Mouse (Mus musculus): Measurements from ENCODE around the gene Uhrf1. TPM values are rescaled to one million over a fixed set of nuclear protein-coding genes. Genes with fewer than 3 reads are reported as not detected.

Gene Uhrf1
- polyA plus RNA-seq, 1 experiment = 30.4 TPM

DNA sequence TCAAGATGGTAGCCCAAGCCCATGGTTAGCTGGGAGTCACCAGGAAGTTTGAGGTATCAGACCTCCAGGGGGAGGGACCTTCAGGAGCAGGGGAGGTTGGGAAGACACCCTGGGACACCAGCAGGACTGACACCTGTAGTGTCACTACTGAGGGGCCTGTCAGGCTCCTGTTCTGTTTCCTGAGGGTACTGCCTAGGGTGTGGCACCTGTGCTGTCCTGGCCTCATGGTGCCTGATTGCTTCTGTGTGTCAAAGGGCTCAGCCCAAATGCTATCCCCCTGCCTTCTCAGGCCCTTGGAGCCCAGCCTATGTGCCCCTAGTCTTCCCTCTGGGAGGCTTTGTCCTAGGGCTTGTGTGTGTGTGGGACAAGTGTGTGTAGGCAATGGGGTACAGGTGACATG lies 45.5 kb downstream of the Uhrf1 start:
- H3K36me3 ChIP-seq (ENCODE audit: control insufficient read depth) = peaks cover 48% of the 10 kb centered on the region
- H3K27me3 ChIP-seq (ENCODE audit: control insufficient read depth) = no peaks in the 10 kb centered on the region
- H3K4me1 ChIP-seq (ENCODE audit: control insufficient read depth) = peaks cover 66% of the 10 kb centered on the region
- no peaks in the 10 kb centered on the region for H3K9me3 ChIP-seq (ENCODE audit: control insufficient read depth, low read length)
- TF ChIP-seq TAL1 (IDR thresholded peaks at IDR 0.05; ENCODE audit: low read length) = no peak
- no peak for TF ChIP-seq GATA1 (IDR thresholded peaks at IDR 0.05; ENCODE audit: low read length)
- H3K4me3 ChIP-seq (replicated peaks) = no peak overlapping the region

DNA sequence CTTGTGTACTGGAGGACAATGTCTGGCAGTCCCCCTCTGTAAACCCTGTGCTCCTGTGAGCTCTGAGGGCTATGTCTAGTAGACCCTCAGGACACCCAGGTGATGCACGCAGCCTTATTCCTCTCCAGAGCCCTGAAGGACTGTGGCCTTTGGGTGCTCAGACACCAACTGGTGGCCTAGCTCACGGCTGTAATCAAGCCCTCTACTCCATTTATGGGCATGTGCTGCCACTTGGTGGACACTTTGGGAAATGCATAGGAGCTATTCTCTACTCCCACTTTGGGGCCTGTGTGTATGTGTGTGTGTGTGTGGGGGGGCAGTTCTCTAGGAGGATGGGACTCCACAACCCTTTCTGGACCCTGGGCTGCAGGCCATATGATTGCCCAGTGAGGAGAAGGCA lies 47.6 kb downstream of the Uhrf1 start:
- Histone ChIP-seq H3K27me3 (ENCODE audit: control insufficient read depth) (no peaks in the 10 kb centered on the region), H3K4me1 (ENCODE audit: control insufficient read depth) (peaks cover 46% of the 10 kb centered on the region), H3K9me3 (ENCODE audit: control insufficient read depth, low read length) (no peaks in the 10 kb centered on the region), H3K36me3 (ENCODE audit: control insufficient read depth) (peaks cover 58% of the 10 kb centered on the region), H3K4me3 (replicated peaks) (no peak overlapping the region)
- no peak for TF ChIP-seq GATA1 (IDR thresholded peaks at IDR 0.05; ENCODE audit: low read length)
- TF ChIP-seq TAL1 (IDR thresholded peaks at IDR 0.05; ENCODE audit: low read length) = no peak

DNA sequence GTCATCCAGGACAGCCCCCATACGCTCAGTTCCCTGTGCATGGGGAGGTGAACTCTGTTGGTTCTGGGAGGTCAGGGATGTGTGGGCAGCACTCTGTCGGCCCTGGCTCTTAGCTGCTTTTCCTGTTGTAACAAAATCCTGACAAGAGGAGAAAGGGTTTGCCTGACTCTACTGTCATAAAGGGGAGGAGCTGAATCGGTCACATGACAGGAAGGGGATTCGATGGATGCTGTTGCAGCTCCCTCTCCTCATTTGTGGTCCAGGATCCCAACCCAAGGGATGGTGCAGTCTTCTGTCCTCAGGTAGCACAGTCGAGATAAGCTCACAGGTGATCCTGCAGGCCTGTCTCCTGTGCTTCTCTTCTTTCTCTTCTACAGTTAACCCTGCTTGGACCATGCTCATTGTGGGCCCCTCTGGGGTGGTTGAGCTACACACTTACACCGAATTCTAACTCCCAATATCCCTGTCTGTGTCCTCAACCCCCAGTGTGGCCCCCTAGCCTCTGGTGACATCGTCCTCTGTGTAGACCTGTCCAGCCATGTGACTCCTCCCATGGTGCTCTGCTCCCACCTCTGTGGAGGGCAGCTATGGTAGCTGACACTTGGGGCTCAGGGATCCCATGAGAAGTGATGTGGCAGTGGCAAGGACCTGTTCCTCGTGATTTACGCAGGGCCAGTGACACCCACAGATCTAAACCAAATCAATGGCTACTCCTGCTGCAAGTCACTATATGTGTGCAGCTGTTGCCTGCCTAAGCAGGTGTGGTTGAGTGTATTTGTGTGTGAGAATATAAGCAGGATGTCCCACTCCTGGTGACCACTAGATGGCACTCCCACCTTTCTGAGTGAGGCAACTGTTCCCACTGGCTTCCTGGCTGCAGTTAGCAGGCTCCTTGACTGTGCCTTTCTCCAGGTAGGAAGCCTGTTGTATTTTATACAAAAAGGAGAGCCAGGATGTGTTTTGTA lies 54.1 kb downstream of the Uhrf1 start:
- Histone ChIP-seq H3K4me1 (ENCODE audit: control insufficient read depth) (peaks cover 2% of the 10 kb centered on the region; the same call in 1 of the 2 replicates), H3K9me3 (ENCODE audit: control insufficient read depth, low read length) (no peaks in the 10 kb centered on the region), H3K4me3 (replicated peaks) (no peak overlapping the region), H3K27me3 (ENCODE audit: control insufficient read depth) (no peaks in the 10 kb centered on the region), H3K36me3 (ENCODE audit: control insufficient read depth) (peaks cover 72% of the 10 kb centered on the region)
- TF ChIP-seq TAL1 (IDR thresholded peaks at IDR 0.05; ENCODE audit: low read length) (no peak), GATA1 (IDR thresholded peaks at IDR 0.05; ENCODE audit: low read length) (no peak)

DNA sequence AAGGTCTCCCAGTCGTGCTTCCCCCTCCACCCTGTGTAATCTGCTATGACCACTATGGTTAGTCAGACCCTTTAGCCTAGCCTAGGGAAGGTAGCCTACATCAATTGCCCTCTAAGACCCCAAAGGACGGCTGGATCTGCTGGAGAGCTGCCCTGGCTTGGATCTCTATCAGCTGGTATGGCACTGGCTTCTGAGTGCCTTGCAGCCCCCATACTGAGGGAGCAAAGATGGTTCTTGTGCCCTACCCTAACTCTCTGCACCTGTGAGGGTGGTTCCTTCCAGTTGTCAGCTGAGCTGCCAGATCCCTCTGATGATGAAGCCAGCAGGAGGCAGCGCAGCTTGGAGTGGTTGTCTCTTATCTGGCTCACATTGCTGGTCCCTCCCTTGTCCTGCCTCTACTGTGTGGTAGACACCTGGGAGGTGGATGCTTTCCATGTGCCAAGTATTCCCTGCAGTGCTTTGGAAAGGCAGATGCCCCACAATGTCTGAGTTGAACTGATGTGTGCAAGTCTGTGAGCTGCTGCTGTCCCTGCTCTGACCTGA lies 56.1 kb downstream of the Uhrf1 start:
- no peak overlapping the region for H3K4me3 ChIP-seq (replicated peaks)
- H3K4me1 ChIP-seq (ENCODE audit: control insufficient read depth) = peaks cover 2% of the 10 kb centered on the region; the same call in 1 of the 2 replicates
- no peak for TF ChIP-seq TAL1 (IDR thresholded peaks at IDR 0.05; ENCODE audit: low read length)
- no peak for TF ChIP-seq GATA1 (IDR thresholded peaks at IDR 0.05; ENCODE audit: low read length)
- H3K9me3 ChIP-seq (ENCODE audit: control insufficient read depth, low read length) = no peaks in the 10 kb centered on the region
- no peaks in the 10 kb centered on the region for H3K27me3 ChIP-seq (ENCODE audit: control insufficient read depth)
- H3K36me3 ChIP-seq (ENCODE audit: control insufficient read depth) = peaks cover 62% of the 10 kb centered on the region

DNA sequence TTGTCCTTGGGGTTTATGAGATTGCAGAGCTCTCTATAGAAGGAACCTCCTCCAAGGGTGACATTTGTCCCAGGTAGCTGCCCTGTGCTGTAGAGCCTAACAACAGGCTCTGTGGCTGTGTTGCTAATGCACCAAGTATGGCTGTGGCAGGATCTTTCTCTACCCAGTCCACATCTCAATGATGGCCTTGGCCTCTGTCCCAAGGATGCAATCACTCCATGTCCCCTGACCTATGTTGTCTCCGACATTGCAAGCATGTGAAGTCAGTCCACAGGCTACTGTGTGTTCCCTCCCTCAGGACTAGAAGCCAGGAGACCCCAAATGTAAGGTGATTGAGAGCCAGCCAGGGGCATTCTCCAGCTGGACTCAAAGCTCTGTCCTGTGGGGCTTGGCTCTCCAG lies 56.7 kb downstream of the Uhrf1 start:
- H3K9me3 ChIP-seq (ENCODE audit: control insufficient read depth, low read length) = no peaks in the 10 kb centered on the region
- peaks cover 57% of the 10 kb centered on the region for H3K36me3 ChIP-seq (ENCODE audit: control insufficient read depth)
- TF ChIP-seq GATA1 (IDR thresholded peaks at IDR 0.05; ENCODE audit: low read length) (no peak), TAL1 (IDR thresholded peaks at IDR 0.05; ENCODE audit: low read length) (no peak)
- H3K27me3 ChIP-seq (ENCODE audit: control insufficient read depth) = no peaks in the 10 kb centered on the region
- H3K4me3 ChIP-seq (replicated peaks) = no peak overlapping the region
- peaks cover 2% of the 10 kb centered on the region; the same call in 1 of the 2 replicates for H3K4me1 ChIP-seq (ENCODE audit: control insufficient read depth)

DNA sequence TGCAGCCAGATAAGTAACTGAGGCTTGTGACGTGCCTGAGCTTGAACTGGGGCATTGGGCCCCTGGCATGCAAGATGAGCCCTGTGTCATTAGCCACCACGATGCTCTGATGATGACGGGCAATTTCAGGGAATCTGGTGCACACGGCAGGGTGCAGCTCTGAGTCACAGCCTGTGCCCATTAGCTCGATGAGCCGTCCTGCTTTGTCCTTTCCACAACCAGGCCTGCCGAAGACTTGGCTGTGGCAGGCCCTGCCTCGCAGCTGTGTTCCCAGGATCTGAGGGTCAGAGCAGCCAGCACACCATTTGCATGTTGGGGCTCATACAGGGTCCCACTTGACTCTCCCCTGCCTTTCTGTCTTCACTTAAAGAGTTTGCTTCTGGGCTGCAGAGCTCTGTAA lies 57.3 kb downstream of the Uhrf1 start:
- no peaks in the 10 kb centered on the region for H3K27me3 ChIP-seq (ENCODE audit: control insufficient read depth)
- H3K4me3 ChIP-seq (replicated peaks) = no peak overlapping the region
- peaks cover 54% of the 10 kb centered on the region for H3K36me3 ChIP-seq (ENCODE audit: control insufficient read depth)
- H3K9me3 ChIP-seq (ENCODE audit: control insufficient read depth, low read length) = no peaks in the 10 kb centered on the region
- peaks cover 2% of the 10 kb centered on the region; the same call in 1 of the 2 replicates for H3K4me1 ChIP-seq (ENCODE audit: control insufficient read depth)
- no peak for TF ChIP-seq GATA1 (IDR thresholded peaks at IDR 0.05; ENCODE audit: low read length)
- TF ChIP-seq TAL1 (IDR thresholded peaks at IDR 0.05; ENCODE audit: low read length) = no peak

DNA sequence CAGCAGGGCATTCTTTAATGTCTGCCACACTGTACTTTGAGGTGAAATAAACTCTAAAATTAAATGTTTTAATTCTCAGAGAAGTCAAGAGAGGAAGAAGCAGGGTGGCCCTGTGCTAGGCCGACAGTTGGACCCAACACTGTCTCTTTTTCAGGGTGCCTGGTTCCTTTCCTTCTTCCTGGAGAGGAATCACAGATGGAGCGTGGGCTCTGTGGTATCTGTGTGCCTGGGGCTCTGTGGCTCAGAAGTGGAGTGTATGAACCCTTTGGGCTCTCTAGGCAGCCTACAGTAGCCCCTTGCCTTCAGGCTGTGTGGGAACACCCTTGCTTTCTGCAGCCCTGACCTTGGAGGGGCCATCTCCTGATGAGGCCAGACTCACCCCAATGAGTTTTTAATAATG lies 58.4 kb downstream of the Uhrf1 start:
- no peak overlapping the region for H3K4me3 ChIP-seq (replicated peaks)
- peaks cover 2% of the 10 kb centered on the region; the same call in 1 of the 2 replicates for H3K4me1 ChIP-seq (ENCODE audit: control insufficient read depth)
- no peaks in the 10 kb centered on the region for H3K27me3 ChIP-seq (ENCODE audit: control insufficient read depth)
- no peak for TF ChIP-seq TAL1 (IDR thresholded peaks at IDR 0.05; ENCODE audit: low read length)
- no peak for TF ChIP-seq GATA1 (IDR thresholded peaks at IDR 0.05; ENCODE audit: low read length)
- no peaks in the 10 kb centered on the region for H3K9me3 ChIP-seq (ENCODE audit: control insufficient read depth, low read length)
- H3K36me3 ChIP-seq (ENCODE audit: control insufficient read depth) = peaks cover 43% of the 10 kb centered on the region

DNA sequence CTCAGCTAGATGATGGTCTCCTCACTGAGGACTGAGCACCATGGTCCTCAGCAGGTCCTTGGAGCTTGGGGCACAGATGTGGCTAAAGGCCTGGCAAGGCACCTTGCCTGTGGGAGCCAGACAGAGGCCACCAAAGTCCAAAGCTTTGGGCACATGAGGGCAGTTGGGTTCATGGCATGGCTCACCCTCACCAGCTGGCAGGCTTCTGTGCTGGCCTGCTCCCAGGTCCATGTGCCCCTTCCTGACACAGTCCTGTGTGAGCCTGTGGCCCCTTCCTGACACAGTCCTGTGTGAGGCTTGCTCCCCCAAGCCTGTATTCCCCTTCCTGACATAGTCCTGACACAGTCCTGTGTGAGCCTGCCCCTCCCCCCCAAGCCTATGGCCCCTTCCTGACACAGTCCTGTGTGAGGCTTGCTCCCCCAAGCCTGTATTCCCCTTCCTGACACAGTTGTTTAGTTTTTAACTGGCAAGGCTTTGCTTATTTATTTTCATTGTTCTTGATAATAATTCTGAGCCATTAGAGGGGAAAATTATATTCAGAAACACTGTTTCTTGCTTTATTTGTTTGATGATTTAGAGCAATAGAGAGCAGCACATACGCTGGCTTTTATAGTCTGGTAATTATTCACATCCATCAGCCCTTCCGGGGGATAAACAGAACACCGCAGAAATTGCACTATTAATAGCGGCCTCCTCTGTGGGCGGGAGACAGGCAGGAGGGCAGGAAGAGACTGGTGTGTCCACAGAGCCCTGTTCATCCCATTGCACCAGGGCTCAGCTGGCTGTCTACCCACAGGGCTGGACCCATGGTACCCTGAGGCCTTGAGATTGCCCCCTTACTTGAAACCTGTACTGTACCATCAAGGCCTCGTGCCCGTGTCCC lies 62.9 kb downstream of the Uhrf1 start:
- Histone ChIP-seq H3K9me3 (ENCODE audit: control insufficient read depth, low read length) (no peaks in the 10 kb centered on the region), H3K27me3 (ENCODE audit: control insufficient read depth) (no peaks in the 10 kb centered on the region), H3K4me3 (replicated peaks) (no peak overlapping the region), H3K36me3 (ENCODE audit: control insufficient read depth) (peaks cover 31% of the 10 kb centered on the region), H3K4me1 (ENCODE audit: control insufficient read depth) (no peaks in the 10 kb centered on the region; the same call in 1 of the 2 replicates)
- no peak for TF ChIP-seq TAL1 (IDR thresholded peaks at IDR 0.05; ENCODE audit: low read length)
- no peak for TF ChIP-seq GATA1 (IDR thresholded peaks at IDR 0.05; ENCODE audit: low read length)

All from erythroblast, embryonic 14.5 days (primary cell).